Mouse (Mus musculus) liver, postnatal 0 days (tissue): ENCODE results near the gene Echs1. TPM values are rescaled to one million over a fixed set of nuclear protein-coding genes. Genes with fewer than 3 reads are reported as not detected.
A peak's percentile ranks its signal among the peaks of the same experiment; 100 is the strongest.

Experiments
- ATAC-seq: fragments of 200-750 bp; cut with Nextera tagmentation; 2 replicates; pipeline ENCODE4 v1.8.0; 2017; ENCODE audit warnings: mild to moderate bottlenecking, moderate library complexity
- DNase-seq: peaks from one replicate; pipeline ENCODE4 v3.0.0-alpha.2; 2016
- H3K27ac ChIP-seq: fragments of 300-500 bp; sonication (generic); 2 replicates; pipeline ENCODE4 v1.5.1; 2014; ENCODE audit warnings: antibody characterized with exemption, moderate library complexity, mild to moderate bottlenecking, low read depth
- H3K27me3 ChIP-seq: fragments of 300-500 bp; sonication (generic); 2 replicates; pipeline ENCODE4 v1.6.1; 2014; ENCODE audit warnings: low read length, control low read depth, mixed read lengths; ENCODE audit not compliant: insufficient read depth
- H3K36me3 ChIP-seq: fragments of 300-500 bp; sonication (generic); replicated peaks from 2 replicates; pipeline ENCODE4 v1.6.1; 2014; ENCODE audit warnings: mild to moderate bottlenecking, control low read depth, low read length, moderate library complexity, mixed read lengths; ENCODE audit not compliant: insufficient read depth
- H3K4me1 ChIP-seq: fragments of 300-500 bp; sonication (generic); 2 replicates; pipeline ENCODE4 v1.6.1; 2014; ENCODE audit warnings: antibody characterized with exemption, mild to moderate bottlenecking, control low read depth; ENCODE audit not compliant: insufficient read depth
- H3K4me2 ChIP-seq: fragments of 300-500 bp; sonication (generic); 2 replicates; pipeline ENCODE4 v1.6.1; 2014; ENCODE audit warnings: low read depth, mild to moderate bottlenecking, low read length, moderate library complexity, mixed read lengths
- H3K4me3 ChIP-seq: fragments of 300-500 bp; sonication (generic); 2 replicates; pipeline ENCODE4 v1.5.1; 2014; ENCODE audit warnings: low read depth, low read length
- H3K9ac ChIP-seq: fragments of 300-500 bp; sonication (generic); replicated peaks from 2 replicates; pipeline ENCODE4 v1.6.1; 2014; ENCODE audit warnings: mild to moderate bottlenecking, moderate library complexity
- H3K9me3 ChIP-seq: fragments of 300-500 bp; sonication (generic); 2 replicates; pipeline ENCODE4 v1.6.1; 2016; ENCODE audit warnings: mild to moderate bottlenecking, control low read depth, low read length, mixed read lengths
- CTCF ChIP-seq: sonication (generic); IDR thresholded peaks from 2 replicates; pipeline ENCODE4 v1.5.1; 2016; ENCODE audit warnings: antibody characterized with exemption, low read depth
- EP300 ChIP-seq: IDR thresholded peaks from 2 replicates; pipeline ENCODE4 v1.6.1; 2016; ENCODE audit warnings: antibody characterized with exemption, low read depth, mild to moderate bottlenecking
- WGBS: fragments of 180-500 bp; shearing (Covaris S2); extraction: QIAGEN DNeasy Blood & Tissue Kit; methylation state at CpG from one replicate; pipeline ENCODE4 v1.1.7; 2014; ENCODE audit not compliant: insufficient replicate concordance; 5-methylcytosine and 5-hydroxymethylcytosine counted together
- polyA plus RNA-seq: library from polyadenylated mRNA; unstranded; fragments of >200 nt; fragmentation: Nextera tagmentation; extraction: Ambion mirVana; gene quantifications from 2 replicates; pipeline ENCODE4 v1.2.1, GENCODE M21; 2015

Gene Echs1
- 194 and 203 TPM in 2 replicates for polyA plus RNA-seq

- peak within 1 kb of the TSS; percentile 98 for H3K27ac ChIP-seq
- H3K9me3 ChIP-seq: no peaks in the 10 kb centered on the region
- no peaks in the 10 kb centered on the region for H3K27me3 ChIP-seq
- H3K4me1 ChIP-seq: peaks cover 12% of the 10 kb centered on the region
- peaks cover 11% of the 10 kb centered on the region; the same call in 1 of the 2 replicates for H3K36me3 ChIP-seq
- TF ChIP-seq CTCF: no peak
- TF ChIP-seq EP300: peak; percentile 81
- ATAC-seq (peak; percentile 90), DNase-seq (peak; percentile 94)
- peak within 1 kb of the TSS; percentile 98 for H3K4me2 ChIP-seq
- WGBS: 3% methylated on average over 27 of the region's 28 CpGs
- peak within 1 kb of the TSS; percentile 82 for H3K9ac ChIP-seq
- H3K4me3 ChIP-seq: peak within 1 kb of the TSS; percentile 78
Observed at GRCm38 (mm10) chr7:140116329-140117054, at the start of gene Echs1. Gene Echs1 (minus strand): TSS chr7:140116476.

- no peaks in the 10 kb centered on the region for H3K27me3 ChIP-seq
- no peak within 1 kb of the TSS for H3K9ac ChIP-seq
- no peak for DNase-seq
- no peak within 1 kb of the TSS for H3K4me2 ChIP-seq
- WGBS: 66% methylated on average over 7 of the region's 7 CpGs
- no peak for TF ChIP-seq CTCF
- no peak for TF ChIP-seq EP300
- H3K36me3 ChIP-seq: no peaks in the 10 kb centered on the region
- ATAC-seq: no peak
- no peaks in the 10 kb centered on the region for H3K4me1 ChIP-seq
- H3K4me3 ChIP-seq: no peak within 1 kb of the TSS
- no peak within 1 kb of the TSS for H3K27ac ChIP-seq
- no peaks in the 10 kb centered on the region for H3K9me3 ChIP-seq
Observed at GRCm38 (mm10) chr7:140164664-140165063, 48.4 kb upstream of the Echs1 start, which contains the start of gene Olfr522. Gene Olfr522 (minus strand): TSS chr7:140164764.

- Histone ChIP-seq H3K27me3 (peaks cover 4% of the 10 kb centered on the region; the same call in 1 of the 2 replicates), H3K9me3 (no peaks in the 10 kb centered on the region), H3K4me2 (no peak overlapping the region), H3K4me1 (no peaks in the 10 kb centered on the region), H3K4me3 (no peak overlapping the region), H3K9ac (no peak overlapping the region), H3K27ac (no peak overlapping the region), H3K36me3 (no peaks in the 10 kb centered on the region)
- DNase-seq: no peak
- no peak for ATAC-seq
- no peak for TF ChIP-seq CTCF
- 69% methylated on average over 3 of the region's 3 CpGs for WGBS
Observed at GRCm38 (mm10) chr7:140160363-140160762, 44.1 kb upstream of the Echs1 start.

- ATAC-seq: no peak
- H3K4me1 ChIP-seq: no peaks in the 10 kb centered on the region
- no peak for DNase-seq
- no peaks in the 10 kb centered on the region for H3K9me3 ChIP-seq
- H3K36me3 ChIP-seq: 0 out of 2 replicates have a peak, but pooled peaks cover 4% of the 10 kb centered on the region
- H3K9ac ChIP-seq: no peak within 1 kb of the TSS
- no peak within 1 kb of the TSS for H3K4me3 ChIP-seq
- TF ChIP-seq EP300 (no peak), CTCF (no peak)
- H3K27ac ChIP-seq: no peak within 1 kb of the TSS
- no peak within 1 kb of the TSS for H3K4me2 ChIP-seq
- 9% methylated on average over 28 of the region's 28 CpGs for WGBS
- peaks cover 31% of the 10 kb centered on the region for H3K27me3 ChIP-seq
Observed at GRCm38 (mm10) chr7:140154218-140154927, 38.1 kb upstream of the Echs1 start, which contains the start of gene Sprn. Gene Sprn (minus strand): TSS chr7:140154877.

GRCm38 (mm10) chr7:140153829-140154217 lies 37.5 kb upstream of the Echs1 start:
- WGBS: 29% methylated on average over 4 of the region's 4 CpGs
- Histone ChIP-seq H3K4me2 (no peak overlapping the region), H3K4me1 (no peaks in the 10 kb centered on the region), H3K27ac (no peak overlapping the region), H3K9ac (no peak overlapping the region), H3K9me3 (no peaks in the 10 kb centered on the region), H3K4me3 (no peak overlapping the region), H3K36me3 (0 out of 2 replicates have a peak, but pooled peaks cover 4% of the 10 kb centered on the region), H3K27me3 (peaks cover 27% of the 10 kb centered on the region)
- no peak for TF ChIP-seq CTCF
- DNase-seq: no peak
- ATAC-seq: no peak

- no peak overlapping the region for H3K4me3 ChIP-seq
Observed at GRCm38 (mm10) chr7:140153383-140153782, 37.1 kb upstream of the Echs1 start.

More at GRCm38 (mm10) chr7:140153383-140153782, 37.1 kb upstream of the Echs1 start:
- Histone ChIP-seq H3K4me2 (no peak overlapping the region), H3K36me3 (0 out of 2 replicates have a peak, but pooled peaks cover 4% of the 10 kb centered on the region), H3K9me3 (no peaks in the 10 kb centered on the region), H3K27me3 (peaks cover 27% of the 10 kb centered on the region), H3K27ac (no peak overlapping the region), H3K4me1 (no peaks in the 10 kb centered on the region), H3K9ac (no peak overlapping the region)
- DNase-seq: no peak
- no peak for TF ChIP-seq CTCF
- no peak for TF ChIP-seq EP300
- ATAC-seq: no peak
- WGBS: 9% methylated on average over 28 of the region's 28 CpGs
